Mouse (Mus musculus) stomach, postnatal 0 days (tissue): ENCODE results near the gene Sh3pxd2a.

Experiments used
- CTCF ChIP-seq: IDR thresholded peaks from 2 replicates; pipeline ENCODE4 v1.5.1; 2016; ENCODE audit warnings: antibody characterized with exemption, low read depth, mild to moderate bottlenecking, moderate library complexity
- EP300 ChIP-seq: optimal IDR thresholded peaks from 2 replicates; pipeline ENCODE3; 2016; ENCODE audit warnings: antibody characterized with exemption

DNA sequence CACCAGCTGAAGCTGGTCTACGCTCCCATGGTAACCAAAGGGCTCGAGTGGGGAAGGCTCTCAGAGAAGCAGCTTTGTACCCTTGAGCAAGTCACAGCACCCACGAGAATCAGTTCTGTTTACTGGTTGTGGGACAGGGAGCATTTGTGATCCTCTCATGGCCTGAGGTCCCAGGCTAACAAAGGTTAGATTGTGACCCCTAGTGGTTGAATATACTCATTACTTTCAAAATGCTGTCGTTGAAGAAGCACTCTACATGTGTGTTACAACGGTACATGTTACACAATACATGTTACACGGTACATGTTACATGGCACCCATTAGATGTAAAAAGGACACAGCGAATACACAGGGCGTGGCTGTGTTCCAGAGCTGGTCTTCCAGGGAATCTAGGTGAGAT is 38.4 kb upstream of the Sh3pxd2a start:
- TF ChIP-seq CTCF (peak; percentile 82), EP300 (no peak)
